Mouse (Mus musculus) layer of hippocampus, adult 8-10 months (tissue): ENCODE measurements at regions not wholly inside any gene's neighbourhood (a gene's known extent, or its start where the extent isn't known, plus 50 kb on each side); places are given as distances from the start of the nearest gene placed in this dataset.

Experiments
- DNase-seq, 2 experiments: peaks; one replicate each; pipeline ENCODE4 v3.0.0; 2022; ENCODE audit warnings: low spot score in 2 of 2

DNA sequence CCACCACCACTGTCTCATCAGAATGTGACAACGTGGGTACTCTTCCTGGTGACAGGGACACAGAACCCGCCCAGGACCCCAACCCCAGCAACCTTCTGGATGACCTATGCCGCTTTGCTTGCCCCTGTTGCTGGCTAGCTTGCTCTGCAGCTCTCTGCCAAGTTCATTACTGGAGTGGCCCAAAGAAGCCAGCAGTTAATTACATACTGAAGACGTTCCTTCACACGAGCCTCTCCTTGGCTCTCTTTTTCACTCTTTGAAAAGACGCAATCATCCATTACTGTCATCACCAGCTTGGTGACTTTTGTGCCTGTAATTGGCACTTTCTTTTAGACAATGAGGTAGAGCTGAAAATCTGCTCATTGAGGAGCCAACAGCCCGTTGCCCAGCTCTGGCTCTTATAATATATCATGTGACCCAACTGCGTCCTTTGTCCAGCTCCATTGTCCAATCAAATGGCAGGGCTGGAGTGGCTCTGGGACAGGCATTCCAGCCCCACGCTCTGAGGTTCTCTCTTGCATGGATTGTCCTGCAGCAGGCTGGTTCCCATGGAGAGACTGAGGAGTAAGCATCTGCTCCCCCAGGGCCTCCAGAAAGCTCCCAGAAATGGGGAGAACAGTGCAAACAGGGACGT is 274.4 kb upstream of the Gm10131 start:
- peak in 1 of 2 experiments; percentile 35 for DNase-seq

DNA sequence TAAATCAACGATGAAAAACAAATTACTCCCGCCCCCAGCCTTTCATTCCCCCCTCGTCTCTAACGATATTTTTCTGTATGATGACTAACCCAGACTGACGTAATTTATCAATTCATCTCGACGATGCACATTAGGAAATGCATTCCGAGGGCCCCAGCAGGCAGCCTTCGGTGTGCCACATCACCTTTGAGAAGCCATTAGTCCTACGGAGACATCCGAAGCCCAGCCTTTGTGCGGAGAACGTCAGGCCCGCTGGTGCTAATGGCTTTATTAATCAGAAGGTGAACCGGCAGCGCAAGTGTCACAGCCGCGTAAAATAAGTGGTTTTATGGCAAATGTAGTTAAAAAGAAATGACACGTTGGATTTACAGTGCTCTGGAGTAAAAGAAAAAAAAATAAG is 269.1 kb upstream of the Gm10131 start:
- no peak for DNase-seq

DNA sequence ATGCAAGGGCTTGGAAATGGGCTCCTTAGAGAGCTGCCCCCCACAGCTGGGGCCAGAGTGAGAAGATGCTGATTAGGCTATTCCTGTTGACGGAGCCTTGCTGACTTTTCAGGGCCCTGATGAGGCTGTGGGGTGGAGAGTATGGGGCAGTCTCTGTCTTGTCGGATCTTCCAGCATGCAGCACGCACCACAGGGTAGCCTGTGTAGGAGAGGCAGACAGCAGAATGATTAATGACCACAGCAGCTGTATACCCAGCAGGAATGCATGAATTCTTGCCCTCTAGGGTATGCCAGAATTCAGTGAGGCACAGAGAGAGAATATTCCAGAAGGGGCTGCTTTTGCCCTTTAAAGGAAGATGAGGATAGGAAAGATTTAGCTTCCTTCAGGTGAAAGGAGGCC is 265.6 kb upstream of the Gm10131 start:
- no peak for DNase-seq

DNA sequence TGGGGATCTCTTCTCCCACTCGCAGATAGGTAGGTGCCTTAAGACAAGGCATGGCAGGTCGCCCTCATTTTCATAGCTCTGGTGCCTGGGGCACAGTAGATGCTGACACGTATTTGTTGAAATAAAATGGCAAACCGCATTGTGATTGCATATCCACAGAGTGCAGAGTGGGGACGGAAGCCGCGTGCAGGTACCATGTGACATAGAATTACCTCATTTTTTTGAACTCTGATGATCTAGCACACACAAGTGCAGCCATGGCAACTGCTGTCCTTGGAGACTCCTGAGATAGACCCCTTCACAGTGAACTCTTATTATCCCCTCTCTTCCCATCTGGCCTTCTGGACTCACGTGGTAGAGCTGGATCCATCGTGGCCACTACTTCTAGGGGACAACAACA is 262.7 kb upstream of the Gm10131 start:
- no peak for DNase-seq

DNA sequence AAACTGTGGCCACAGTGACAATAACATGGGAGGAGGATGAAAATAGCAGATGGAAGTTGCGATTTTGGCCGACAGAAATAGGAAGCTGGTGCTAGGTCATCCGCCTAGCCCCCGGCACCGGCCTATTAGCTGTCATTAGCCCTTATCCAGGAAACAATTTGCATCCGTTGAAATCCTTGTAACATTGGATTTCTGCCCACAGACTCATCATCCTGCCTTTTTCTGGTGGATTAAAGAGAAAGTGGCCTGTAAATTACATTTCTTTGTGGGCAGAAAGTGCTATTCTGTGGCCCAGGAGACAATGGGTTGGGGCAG is 261.1 kb upstream of the Gm10131 start:
- DNase-seq: no peak

DNA sequence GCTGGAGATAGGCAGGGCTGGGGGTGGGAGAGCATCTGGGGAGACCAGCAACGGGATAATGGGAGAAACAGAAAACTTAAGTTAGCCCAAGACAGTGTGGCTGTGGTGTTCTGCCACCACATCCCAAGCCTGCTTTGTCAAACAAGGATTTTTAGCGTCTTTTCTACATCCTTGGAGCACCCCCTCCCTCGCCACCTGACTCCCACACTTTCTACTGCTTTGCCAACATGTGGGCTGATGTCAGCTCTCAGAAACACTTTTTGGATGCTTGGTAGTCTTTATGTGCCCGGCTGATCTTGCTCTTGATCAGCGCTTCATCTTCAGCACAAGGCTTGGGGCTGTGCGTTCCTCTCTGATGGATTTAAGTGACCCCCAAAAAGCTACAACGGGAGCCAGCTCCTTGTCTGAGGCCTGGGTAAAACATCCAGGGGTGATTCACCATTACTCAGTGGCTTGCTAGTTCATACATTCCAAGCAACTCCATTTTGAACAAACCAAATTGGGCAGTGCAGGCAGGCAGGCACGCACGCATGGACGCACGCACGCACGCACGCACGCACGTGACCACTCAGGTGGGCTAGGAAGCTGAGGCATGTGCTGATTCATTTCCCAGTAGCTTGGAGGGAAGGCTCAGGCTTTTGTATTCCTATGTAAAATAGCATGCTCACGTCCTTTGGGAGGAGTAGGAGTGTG is 260.6 kb upstream of the Gm10131 start:
- peak; percentile 24 to 36 for DNase-seq

DNA sequence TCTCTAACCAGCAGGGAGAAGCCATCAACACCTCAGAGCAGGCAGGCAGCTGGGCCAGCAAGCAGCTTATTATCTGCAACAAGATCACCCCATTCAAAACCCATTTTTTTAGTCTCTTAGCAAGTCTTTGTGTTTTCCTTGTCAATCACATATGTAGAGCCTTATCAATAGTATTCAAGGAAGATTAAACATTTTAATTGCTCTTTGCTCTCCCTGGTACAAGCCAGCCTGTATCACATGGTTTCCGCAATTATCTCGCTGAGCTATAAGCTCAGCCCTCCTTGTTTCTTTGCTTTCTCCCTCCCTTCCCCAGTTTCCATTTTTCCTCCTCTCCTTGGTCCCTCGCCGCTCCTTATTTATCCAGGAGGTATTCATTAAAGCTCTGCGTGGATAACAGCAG is 259.9 kb upstream of the Gm10131 start:
- no peak for DNase-seq

DNA sequence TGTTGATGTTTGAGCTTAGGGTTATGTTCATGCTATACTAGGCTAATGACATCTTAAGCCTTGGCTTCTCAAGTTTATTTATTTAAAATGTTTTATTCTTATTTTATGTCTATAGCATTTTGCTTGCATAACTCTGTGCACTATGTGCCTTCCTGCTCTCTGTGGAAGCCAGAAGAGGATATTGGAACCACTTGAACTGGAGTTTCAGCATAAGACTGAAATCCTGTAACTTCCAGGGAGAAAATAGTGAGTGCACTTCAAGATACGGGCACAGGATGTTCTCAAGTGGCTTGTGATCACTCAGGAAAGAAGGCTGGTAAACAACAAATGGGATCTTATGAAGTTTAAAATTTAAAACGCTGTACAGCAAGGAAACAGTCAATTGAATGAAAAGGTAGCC is 257.0 kb upstream of the Gm10131 start:
- no peak for DNase-seq

DNA sequence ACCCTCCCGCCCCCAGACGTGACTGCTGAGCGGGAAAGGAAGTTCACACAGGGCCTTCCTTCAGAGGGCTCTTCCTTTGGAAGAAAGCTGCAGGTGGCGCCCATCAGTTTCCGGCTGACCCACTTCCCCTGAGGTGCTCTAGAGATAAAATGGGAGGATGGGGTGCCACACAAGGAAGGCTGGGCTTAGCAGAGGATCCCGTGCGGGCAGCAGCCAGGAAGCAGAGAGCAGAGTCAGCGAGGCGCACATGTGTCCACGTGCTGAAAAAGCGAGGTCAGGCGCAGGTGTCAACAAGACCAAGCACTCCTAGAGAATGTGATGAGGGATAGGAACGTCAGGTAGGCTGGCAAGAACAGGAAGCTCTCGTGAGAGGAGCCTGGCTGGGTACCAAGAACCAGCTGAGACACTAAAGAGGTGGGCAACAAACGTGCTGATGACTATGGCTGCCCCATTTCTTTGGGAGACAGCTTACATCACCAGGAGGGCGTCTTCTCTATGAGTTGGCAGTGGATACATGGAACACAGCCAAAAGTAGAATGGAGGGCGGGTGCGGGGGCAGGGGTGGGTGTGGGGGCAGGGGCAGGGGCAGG is 253.0 kb upstream of the Gm10131 start:
- no peak for DNase-seq

DNA sequence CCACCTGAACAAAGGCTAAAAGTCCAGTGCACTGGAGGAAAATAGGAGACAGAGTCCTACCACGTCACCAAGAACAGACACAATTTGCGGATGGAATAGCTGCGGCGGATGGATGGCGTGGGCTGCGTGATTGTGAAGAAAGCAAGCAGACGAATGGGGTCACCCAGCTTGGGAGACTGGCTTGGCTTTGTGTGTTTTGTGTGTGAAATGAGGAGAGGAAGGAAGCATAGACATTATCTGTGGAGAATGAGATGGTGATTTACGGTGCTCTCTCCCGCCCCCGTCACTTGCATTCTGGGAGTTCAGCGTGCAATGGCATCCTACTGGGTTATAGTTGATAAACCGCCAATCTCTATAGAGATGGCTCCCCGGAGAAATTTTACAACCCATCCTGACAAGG is 252.1 kb upstream of the Gm10131 start:
- no peak for DNase-seq

DNA sequence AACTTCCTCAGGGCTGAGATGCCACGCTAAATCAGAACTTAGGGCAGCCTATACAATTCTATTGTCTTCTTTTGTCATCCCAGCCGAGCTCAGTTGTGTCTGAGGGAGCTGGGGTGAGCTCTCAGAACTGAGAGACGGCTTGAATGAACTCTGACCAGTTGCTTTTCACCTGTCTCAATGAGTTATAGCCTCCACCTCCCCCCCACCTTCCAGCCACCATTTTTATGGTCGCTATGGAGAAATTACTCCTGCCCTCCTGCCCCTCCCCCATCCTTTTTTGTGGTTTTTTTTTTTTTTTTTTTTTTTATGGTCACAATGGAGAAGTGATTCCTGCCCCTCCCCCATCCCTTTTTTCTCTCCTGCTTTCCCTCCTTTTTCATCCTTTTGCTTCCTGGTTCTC is 251.6 kb upstream of the Gm10131 start:
- no peak for DNase-seq

DNA sequence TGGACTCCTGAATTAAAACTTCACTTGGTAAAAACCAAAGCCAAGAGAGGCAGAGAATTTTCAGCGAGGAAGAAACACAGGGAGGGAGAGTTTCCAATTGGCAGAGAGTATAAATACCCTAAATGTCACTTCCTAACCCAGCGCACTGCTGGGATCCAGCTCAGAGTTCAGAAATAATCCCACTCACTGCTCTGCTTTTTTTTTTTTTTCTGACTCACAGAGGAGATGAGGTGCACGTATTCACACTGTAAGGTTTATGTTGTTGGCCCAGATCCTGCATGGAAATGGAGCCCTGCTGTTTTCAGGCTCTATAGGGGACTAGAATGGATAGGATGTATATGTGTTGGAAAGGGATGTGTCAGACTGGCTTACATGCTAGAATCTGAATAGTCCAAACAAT is 249.8 kb upstream of the Gm10131 start:
- no peak for DNase-seq

DNA sequence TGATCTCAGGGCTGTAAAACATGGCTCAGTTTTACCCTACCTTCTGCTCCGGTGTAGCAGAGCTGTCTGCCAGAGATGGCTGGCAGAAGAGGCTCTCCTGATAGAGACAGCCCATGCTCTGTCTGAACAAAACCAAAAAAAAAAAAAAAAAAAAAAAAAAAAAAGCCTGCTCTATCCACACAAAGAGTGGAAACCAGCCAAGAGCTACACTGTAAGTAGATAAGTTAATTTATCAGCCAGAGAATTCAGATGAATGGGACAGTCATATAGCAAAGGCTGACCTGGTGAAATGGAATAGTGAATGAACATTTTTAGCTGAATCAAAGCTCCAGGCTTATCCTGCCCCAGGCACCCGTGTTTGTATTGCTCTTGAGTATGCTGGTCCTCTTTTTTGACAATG is 248.2 kb upstream of the Gm10131 start:
- no peak for DNase-seq

DNA sequence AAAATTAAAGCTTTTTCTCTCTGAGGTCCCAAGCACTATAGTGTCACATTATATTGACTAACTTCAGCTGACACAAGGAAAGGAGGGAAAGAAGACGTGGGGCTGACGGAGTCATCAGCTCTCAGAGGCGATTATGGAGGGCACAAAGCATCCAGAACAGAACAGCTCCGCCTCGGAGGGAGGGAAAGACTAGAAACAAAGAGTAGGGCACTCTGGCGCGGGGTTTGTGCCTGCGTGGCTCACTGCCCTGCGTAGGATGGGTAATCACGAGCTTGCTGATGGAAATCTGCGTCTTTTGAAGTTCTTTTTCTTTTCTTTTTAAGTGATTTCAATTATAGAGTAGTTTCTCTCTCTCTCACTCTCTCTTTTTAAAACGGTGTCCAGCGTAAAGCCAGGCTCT is 243.5 kb upstream of the Gm10131 start:
- DNase-seq: no peak

DNA sequence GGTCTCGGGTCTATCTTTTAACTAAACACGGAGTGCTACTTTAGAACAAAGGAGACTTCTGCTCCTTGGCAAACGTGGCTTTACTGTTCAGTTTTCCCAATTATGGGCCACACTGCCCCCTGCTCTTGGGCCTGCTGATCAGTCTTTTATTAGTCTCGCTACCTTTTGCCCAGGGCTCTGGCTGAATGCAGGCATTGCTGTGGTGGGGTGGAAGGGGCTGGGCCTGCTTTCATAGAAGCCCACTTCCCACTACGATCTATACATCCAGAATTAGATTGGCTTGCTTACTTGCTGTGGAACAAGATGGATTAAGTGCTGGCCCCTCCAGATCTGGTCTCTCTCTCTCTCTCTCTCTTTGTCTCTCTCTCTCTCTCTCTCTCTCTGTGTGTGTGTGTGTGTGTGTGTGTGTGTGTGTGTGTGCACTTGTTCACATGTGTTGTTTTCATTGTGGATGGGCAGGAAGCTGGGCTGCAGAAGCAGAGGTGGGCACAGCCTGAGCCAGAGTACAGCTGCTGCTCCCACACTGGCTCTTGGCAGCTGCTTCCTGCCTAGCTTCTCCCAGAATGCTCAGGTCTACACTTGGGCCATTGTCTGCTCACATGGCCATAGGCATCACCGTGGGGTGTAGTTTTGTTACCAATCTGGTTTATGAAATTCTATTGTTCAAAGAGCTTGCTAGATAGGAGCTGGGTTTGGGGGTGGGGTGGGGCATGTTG is 241.8 kb upstream of the Gm10131 start:
- DNase-seq: no peak

DNA sequence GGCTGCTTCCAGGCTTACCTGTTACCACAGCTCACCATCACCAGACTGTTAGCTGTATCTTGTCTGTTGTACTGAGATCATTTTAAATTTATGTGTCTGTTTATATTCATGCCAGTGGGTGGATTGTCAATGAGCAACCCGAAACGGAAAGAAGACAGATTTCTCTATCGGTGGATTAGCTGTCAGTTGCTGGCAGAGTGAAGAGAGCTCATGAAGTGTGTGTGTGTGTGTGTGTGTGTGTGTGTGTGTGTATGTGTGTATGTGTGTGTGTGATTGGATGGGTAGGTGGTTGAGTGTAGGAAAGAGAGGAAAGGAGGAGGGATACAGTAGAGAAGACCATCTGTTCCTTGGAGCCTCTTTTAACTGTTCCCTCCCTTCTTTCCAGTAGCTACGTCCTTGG is 223.3 kb upstream of the Gm10131 start:
- peak; percentile 65 to 67 for DNase-seq

DNA sequence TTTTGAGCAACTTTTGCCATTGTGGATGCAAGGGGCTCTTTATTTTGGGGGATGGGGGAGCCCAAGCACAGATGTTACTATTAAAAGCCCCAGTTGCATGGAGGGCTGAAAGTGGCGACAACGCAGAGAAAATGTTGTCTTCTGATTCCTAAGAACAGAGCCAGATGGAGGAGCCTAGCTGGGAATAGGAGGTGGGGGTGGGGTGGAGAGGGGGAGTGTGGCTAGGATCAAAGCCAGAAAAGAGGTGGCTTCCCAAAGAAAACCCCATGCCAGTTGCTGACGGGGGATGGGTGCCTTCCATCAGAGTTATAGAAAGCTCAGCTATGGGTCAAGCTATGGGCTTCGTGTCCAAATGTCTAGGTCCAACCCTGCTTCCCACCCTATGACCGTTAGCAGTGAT is 220.1 kb upstream of the Gm10131 start:
- DNase-seq: no peak

DNA sequence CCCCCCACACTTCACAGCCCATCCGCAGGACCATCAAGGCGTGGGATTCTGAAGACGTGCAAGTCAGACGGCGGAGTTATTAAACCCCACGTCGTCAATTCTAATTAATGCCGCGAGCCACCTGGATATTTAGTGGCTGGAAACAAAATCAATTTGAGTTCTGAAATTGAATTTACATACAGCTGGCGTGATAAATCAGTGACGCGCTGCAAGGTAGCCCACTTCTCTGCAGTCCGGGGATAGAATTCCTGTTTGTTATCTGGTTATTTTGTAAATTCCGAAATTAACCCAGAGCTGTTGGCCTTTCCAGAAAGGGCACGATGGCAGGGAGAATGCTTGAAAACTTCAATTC is 215.1 kb upstream of the Gm10131 start:
- no peak for DNase-seq

DNA sequence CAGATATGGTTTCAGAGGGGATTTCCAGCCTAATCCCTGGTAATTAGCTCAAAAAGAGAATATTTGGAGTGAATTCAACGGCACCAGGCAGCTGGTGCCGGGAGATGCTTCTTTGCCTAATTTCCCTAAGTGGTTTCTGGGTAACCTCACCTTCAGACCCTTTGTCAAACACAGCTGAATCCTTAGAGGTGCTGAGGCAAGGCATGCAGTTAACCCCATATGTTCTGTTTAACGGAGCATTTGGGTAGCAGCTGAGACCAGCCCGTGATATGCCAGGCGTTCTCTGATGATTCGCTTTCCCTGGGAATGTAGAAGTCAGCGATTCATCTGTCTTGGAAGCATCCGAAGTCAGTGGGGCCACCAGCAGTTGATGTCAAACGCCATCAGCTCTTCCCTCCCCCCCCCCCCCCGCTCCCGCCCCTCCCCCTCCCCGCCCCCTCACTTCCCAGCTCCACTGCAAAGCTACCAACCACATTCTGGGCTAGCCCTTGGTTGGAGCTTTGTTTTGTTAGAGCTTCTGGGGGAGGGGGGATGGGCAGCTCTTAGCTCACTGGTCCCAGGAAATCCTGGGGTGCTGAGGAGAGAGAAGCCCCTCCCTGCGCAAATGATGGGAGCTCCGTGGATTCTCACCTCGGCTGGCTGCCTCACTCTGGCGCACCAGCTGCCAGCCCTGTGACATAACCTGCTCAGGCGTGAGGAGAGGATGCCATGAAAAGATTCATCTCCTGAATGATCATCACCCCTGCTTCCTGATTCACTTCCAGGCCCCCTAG is 214.5 kb upstream of the Gm10131 start:
- peak in 1 of 2 experiments; percentile 21 for DNase-seq

DNA sequence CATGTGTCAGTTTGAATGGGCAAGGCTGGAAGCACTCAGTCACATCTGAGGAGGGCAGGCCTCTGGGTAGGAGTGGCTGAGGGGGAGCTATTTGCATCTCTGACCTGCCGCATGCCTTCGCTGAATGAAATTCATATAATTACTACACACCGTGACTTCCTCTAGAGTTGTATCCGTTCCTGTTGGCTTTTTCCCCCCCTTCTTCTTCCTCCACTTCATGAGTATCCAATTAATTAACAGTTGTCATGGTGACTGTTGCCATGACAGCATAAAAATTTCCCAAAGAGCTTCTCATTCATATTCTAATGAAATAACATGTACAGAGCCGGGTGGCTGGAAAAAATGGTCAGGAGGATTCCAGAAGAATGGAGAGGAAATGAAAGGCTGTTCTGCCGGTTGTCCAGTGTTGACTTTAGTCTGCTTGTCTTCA is 208.6 kb upstream of the Gm10131 start:
- DNase-seq: peak; percentile 61 to 75

DNA sequence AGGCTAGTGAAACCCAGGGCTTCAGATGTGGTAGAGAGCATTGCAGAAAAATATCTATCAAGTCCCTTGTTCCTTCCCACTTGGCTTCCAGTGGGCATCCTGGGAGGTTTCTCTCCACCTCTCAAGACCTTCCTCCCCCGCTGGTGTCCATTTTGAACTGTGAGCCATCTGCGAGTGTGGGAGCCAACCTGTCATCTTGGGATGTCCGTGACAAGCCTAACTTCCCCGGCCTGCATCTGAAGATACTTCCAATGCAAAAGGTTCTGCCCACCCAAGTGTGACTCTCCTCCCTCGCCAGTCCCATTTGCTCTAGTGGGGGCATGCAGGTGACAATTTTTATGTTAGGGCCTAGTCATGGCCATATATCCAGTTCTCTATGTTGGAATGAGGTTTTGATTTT is 208.2 kb upstream of the Gm10131 start:
- DNase-seq: no peak

DNA sequence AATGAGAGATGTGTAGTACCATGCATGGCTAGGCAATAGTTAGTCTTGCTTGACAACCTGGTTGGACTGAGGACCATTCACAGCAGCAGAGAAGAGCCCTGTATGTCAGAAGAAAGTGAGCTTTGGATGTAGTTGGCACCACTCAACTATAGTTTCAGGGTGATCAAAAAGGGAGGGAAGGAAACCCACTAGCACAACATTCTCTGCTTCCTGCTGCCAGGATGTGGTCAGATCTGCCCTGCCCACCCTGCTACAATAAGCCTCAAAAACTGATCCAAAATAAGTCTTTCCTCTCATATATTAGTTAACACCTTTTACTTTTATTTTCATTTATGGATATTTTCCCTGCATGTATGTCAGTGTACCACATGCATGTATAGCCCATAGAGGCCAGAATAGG is 203.7 kb upstream of the Gm10131 start:
- DNase-seq: no peak
